In genomic region chr17:67888081-67888480, GRCm38 (mm10) we compare ENCODE assay signal across 26 mouse cellular contexts.
"Had no signal": no experiment of that assay in that cellular context is flagged by ENCODE, and none has a peak within 500 bp of the region (broad histone marks: within the 10 kb centered on the region; RNA-seq: fewer than 3 reads in every experiment).

No protein-coding gene starts in this region.

- H3K27me3 ChIP-seq: heart, embryonic 12.5 days; hindbrain, embryonic 13.5 days; hindbrain, embryonic 15.5 days; kidney, embryonic 15.5 days; limb, embryonic 12.5 days; liver, embryonic 13.5 days; liver, embryonic 15.5 days had no signal

- H3K4me1 ChIP-seq: hindbrain, embryonic 13.5 days; hindbrain, embryonic 15.5 days; kidney, embryonic 15.5 days; limb, embryonic 10.5 days; limb, embryonic 12.5 days; liver, embryonic 13.5 days; liver, embryonic 15.5 days had no signal

- H3K4me3 ChIP-seq: heart, embryonic 10.5 days; heart, embryonic 12.5 days; hindbrain, embryonic 13.5 days; hindbrain, embryonic 15.5 days; kidney, embryonic 15.5 days; layer of hippocampus, adult 2 months; left cerebral cortex, adult 2 months; limb, embryonic 10.5 days; limb, embryonic 12.5 days; liver, embryonic 13.5 days; liver, embryonic 15.5 days had no signal

- ATAC-seq: hindbrain, postnatal 0 days; intestine, embryonic 16.5 days; liver, postnatal 0 days had no signal

- DNase-seq: gastrocnemius, postnatal 14 days; gastrocnemius, postnatal 36 days; heart, adult 11 months; heart, postnatal 10 days; kidney, adult 11 months; kidney, adult 2 months; kidney, adult 9 months; kidney, postnatal 14 days; kidney, postnatal 4 days; liver; liver, embryonic 13.5 days; liver, postnatal 0 days had no signal

- H3K9ac ChIP-seq: heart, embryonic 12.5 days; hindbrain, embryonic 13.5 days; hindbrain, embryonic 15.5 days; kidney, embryonic 15.5 days; limb, embryonic 12.5 days; liver, embryonic 13.5 days; liver, embryonic 15.5 days; liver, postnatal 0 days had no signal

- H3K36me3 ChIP-seq: hindbrain, embryonic 13.5 days; hindbrain, embryonic 15.5 days; liver, embryonic 13.5 days; liver, embryonic 15.5 days had no signal

- H3K9me3 ChIP-seq: heart, embryonic 10.5 days; heart, embryonic 12.5 days; hindbrain, embryonic 13.5 days; hindbrain, embryonic 15.5 days; kidney, embryonic 15.5 days; limb, embryonic 10.5 days; limb, embryonic 12.5 days; liver, embryonic 13.5 days; liver, embryonic 15.5 days had no signal

- H3K27ac ChIP-seq: heart, embryonic 10.5 days; hindbrain, embryonic 13.5 days; hindbrain, embryonic 15.5 days; hindbrain, postnatal 0 days; kidney, embryonic 15.5 days; kidney, postnatal 0 days; layer of hippocampus, adult 2 months; left cerebral cortex, adult 2 months; limb, embryonic 10.5 days; limb, embryonic 12.5 days; liver, embryonic 13.5 days; liver, embryonic 15.5 days had no signal

- H3K4me2 ChIP-seq: heart, embryonic 12.5 days; hindbrain, embryonic 13.5 days; hindbrain, embryonic 15.5 days; kidney, embryonic 15.5 days; limb, embryonic 12.5 days; liver, embryonic 11.5 days; liver, embryonic 13.5 days; liver, embryonic 15.5 days had no signal
